In genomic region chr6:52713104-52713896, GRCm38 (mm10) we compare ENCODE assay signal across 8 mouse cellular contexts. TPM values are rescaled to one million over a fixed set of nuclear protein-coding genes. Genes with fewer than 3 reads are reported as not detected.
DNase-seq lines count a peak whose midpoint lies in the region; ATAC-seq lines count a peak whose summit lies in the region.

Tax1bp1 (plus strand) TSS chr6:52713729.

- peak within 1 kb of the TSS; percentile 97 for H3K4me3 ChIP-seq in embryonic facial prominence, embryonic 13.5 days
- H3K4me3 ChIP-seq in limb, embryonic 10.5 days, result peak within 1 kb of the TSS; percentile 93
- H3K4me3 ChIP-seq in midbrain, embryonic 12.5 days, result peak within 1 kb of the TSS; percentile 94

- no peaks in the 10 kb centered on the region for H3K9me3 ChIP-seq in embryonic facial prominence, embryonic 13.5 days
- no peaks in the 10 kb centered on the region for H3K9me3 ChIP-seq in limb, embryonic 10.5 days (replicated peaks)
- H3K9me3 ChIP-seq in midbrain, embryonic 12.5 days, result no peaks in the 10 kb centered on the region

- peak; percentile 99 for DNase-seq in 416B (ENCODE audit: low read depth)
- peak; percentile 75 for DNase-seq in adrenal gland, postnatal 4 days (ENCODE audit: low spot score in 2 of 2)
- peak; percentile 94 to 96 for DNase-seq in heart, adult 18-20 months
- DNase-seq in kidney, adult 18-20 months, result peak; percentile 95
- peak; percentile 97 for DNase-seq in limb, embryonic 10.5 days (ENCODE audit: low spot score)
- peak; percentile 87 for DNase-seq in skeletal muscle tissue, adult 2 months (ENCODE audit: low read depth, low spot score)

- H3K27ac ChIP-seq in embryonic facial prominence, embryonic 13.5 days, result peak within 1 kb of the TSS; percentile 96
- peak within 1 kb of the TSS; percentile 91 for H3K27ac ChIP-seq in limb, embryonic 10.5 days
- peak within 1 kb of the TSS; percentile 88 for H3K27ac ChIP-seq in midbrain, embryonic 12.5 days (replicated peaks)

- peak; percentile 93 for ATAC-seq in embryonic facial prominence, embryonic 13.5 days (ENCODE audit: insufficient number of reproducible peaks, insufficient read depth, low FRiP score, low TSS enrichment, low read depth)
- peak; percentile 98 for ATAC-seq in midbrain, embryonic 12.5 days (ENCODE audit: low FRiP score, low read depth)

- H3K9ac ChIP-seq in embryonic facial prominence, embryonic 13.5 days, result peak within 1 kb of the TSS; percentile 94
- H3K9ac ChIP-seq in midbrain, embryonic 12.5 days (replicated peaks), result peak within 1 kb of the TSS; percentile 81

- H3K36me3 ChIP-seq in embryonic facial prominence, embryonic 13.5 days, result no peaks in the 10 kb centered on the region
- no peaks in the 10 kb centered on the region for H3K36me3 ChIP-seq in limb, embryonic 10.5 days
- H3K36me3 ChIP-seq in midbrain, embryonic 12.5 days, result no peaks in the 10 kb centered on the region

- peaks cover 3% of the 10 kb centered on the region for H3K4me1 ChIP-seq in embryonic facial prominence, embryonic 13.5 days
- H3K4me1 ChIP-seq in limb, embryonic 10.5 days, result peaks cover 5% of the 10 kb centered on the region
- H3K4me1 ChIP-seq in midbrain, embryonic 12.5 days, result peaks cover 6% of the 10 kb centered on the region

- H3K27me3 ChIP-seq in embryonic facial prominence, embryonic 13.5 days, result no peaks in the 10 kb centered on the region
- H3K27me3 ChIP-seq in limb, embryonic 10.5 days (ENCODE audit: low read depth, poor library complexity, severe bottlenecking), result no peaks in the 10 kb centered on the region
- H3K27me3 ChIP-seq in midbrain, embryonic 12.5 days, result no peaks in the 10 kb centered on the region

- peak within 1 kb of the TSS; percentile 67 for H3K4me2 ChIP-seq in embryonic facial prominence, embryonic 13.5 days
- H3K4me2 ChIP-seq in midbrain, embryonic 12.5 days (replicated peaks), result peak within 1 kb of the TSS; percentile 79

- 3% methylated on average over 38 of the region's 38 CpGs for WGBS in embryonic facial prominence, embryonic 13.5 days
- WGBS in limb, embryonic 10.5 days, result 4% methylated on average over 38 of the region's 38 CpGs
- WGBS in midbrain, embryonic 12.5 days, result 5% methylated on average over 37 of the region's 38 CpGs

RNA-seq across cellular contexts. Expression of gene Tax1bp1, which starts in this region (rescaled TPM):
- total RNA-seq in adrenal gland, postnatal 4 days (2021), result 100 to 1,000 TPM; 139 to 154 TPM
- polyA plus RNA-seq in embryonic facial prominence, embryonic 13.5 days (2015; fragmentation: Nextera tagmentation; extraction: Ambion mirVana), result 175 and 177 TPM in 2 replicates
- 100 to 1,000 TPM; 102 to 120 TPM for total RNA-seq in heart, adult 18-20 months (2021)
- 105 and 122 TPM in 2 replicates for polyA plus RNA-seq in limb, embryonic 10.5 days (2016; fragmentation: Nextera tagmentation; extraction: Ambion mirVana)
- polyA plus RNA-seq in midbrain, embryonic 12.5 days (2016; fragmentation: Nextera tagmentation; extraction: Ambion mirVana), result 150 and 155 TPM in 2 replicates

Comparison
In these comparisons a context has a peak if more than half of its experiments do, and no peak if none do; other contexts are left out.
1. Peak in every context shown above with its lines: DNase-seq, ATAC-seq, H3K4me3 ChIP-seq and H3K27ac ChIP-seq.